Mouse (Mus musculus): Measurements from ENCODE around the gene Man1a.

DNA sequence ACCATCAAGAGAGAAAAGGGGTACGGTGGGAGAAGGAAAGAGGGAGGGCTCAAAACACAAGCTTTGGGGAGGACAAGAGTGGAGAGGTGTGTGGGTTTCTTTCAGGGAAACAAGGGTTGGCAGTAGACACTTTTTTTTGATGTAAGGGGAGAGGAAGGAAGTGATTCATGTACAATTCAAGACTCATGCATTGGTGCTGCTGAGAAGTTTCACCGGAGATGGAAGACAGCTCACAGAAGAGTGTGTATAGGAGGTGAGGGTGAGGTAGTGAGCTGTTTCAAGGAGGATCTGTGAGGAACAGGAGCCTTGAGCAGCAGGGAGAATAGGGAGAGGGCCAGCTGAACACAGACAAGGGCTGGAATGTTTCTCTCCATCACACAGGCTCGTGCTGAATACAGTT is 116.7 kb downstream of the Man1a start:
- TF ChIP-seq TAL1 (IDR thresholded peaks at IDR 0.05; ENCODE audit: low read length) (no peak), GATA1 (IDR thresholded peaks at IDR 0.05; ENCODE audit: low read length) (no peak)

Data from erythroblast, embryonic 14.5 days (primary cell).